Mouse (Mus musculus) lung, embryonic 15.5 days (tissue): ENCODE data around the gene Nolc1. TPM values are rescaled to one million over a fixed set of nuclear protein-coding genes. Genes with fewer than 3 reads are reported as not detected.
"Not testable (repeated sequence)": the region's sequence is repeated elsewhere in the genome, so short reads cannot be mapped to it uniquely, and the experiment has no call there.

Source experiments
- ATAC-seq: fragments of 200-750 bp; cut with Nextera tagmentation; 2 replicates; pipeline ENCODE4 v1.8.0; 2017; ENCODE audit warnings: moderate number of reproducible peaks, borderline replicate concordance; ENCODE audit not compliant: low FRiP score, low TSS enrichment; ENCODE audit errors: extremely low read depth
- H3K27ac ChIP-seq: fragments of 300-500 bp; sonication (generic); 2 replicates; pipeline ENCODE4 v1.5.1; 2015; ENCODE audit warnings: moderate library complexity, mild to moderate bottlenecking, inconsistent platforms
- H3K27me3 ChIP-seq: fragments of 300-500 bp; sonication (generic); 2 replicates; pipeline ENCODE4 v1.6.1; 2015; ENCODE audit warnings: inconsistent platforms
- H3K36me3 ChIP-seq: fragments of 300-500 bp; sonication (generic); 2 replicates; pipeline ENCODE4 v1.6.1; 2015; ENCODE audit warnings: inconsistent platforms
- H3K4me1 ChIP-seq: fragments of 300-500 bp; sonication (generic); 2 replicates; pipeline ENCODE4 v1.6.1; 2015; ENCODE audit warnings: inconsistent platforms
- H3K4me2 ChIP-seq: fragments of 300-500 bp; sonication (generic); 2 replicates; pipeline ENCODE4 v1.6.1; 2015; ENCODE audit warnings: inconsistent platforms, mild to moderate bottlenecking, moderate library complexity
- H3K4me3 ChIP-seq: fragments of 300-500 bp; sonication (generic); 2 replicates; pipeline ENCODE4 v1.5.1; 2015; ENCODE audit warnings: mild to moderate bottlenecking, inconsistent platforms
- H3K9ac ChIP-seq: fragments of 300-500 bp; sonication (generic); 2 replicates; pipeline ENCODE4 v1.6.1; 2015; ENCODE audit warnings: inconsistent platforms
- H3K9me3 ChIP-seq: fragments of 300-500 bp; sonication (generic); 2 replicates; pipeline ENCODE4 v1.6.1; 2016; ENCODE audit warnings: inconsistent platforms
- WGBS: fragments of 180-500 bp; shearing (Covaris S2); methylation state at CpG from one replicate; pipeline ENCODE4 v1.1.7; 2015; 5-methylcytosine and 5-hydroxymethylcytosine counted together
- polyA plus RNA-seq: library from polyadenylated mRNA; unstranded; fragments of >200 nt; fragmentation: Nextera tagmentation; extraction: Ambion mirVana; gene quantifications from 2 replicates; pipeline ENCODE4 v1.2.1, GENCODE M21; 2015

Gene Nolc1
- polyA plus RNA-seq, 1 experiment from 2014 or later, result 77.7 TPM

DNA sequence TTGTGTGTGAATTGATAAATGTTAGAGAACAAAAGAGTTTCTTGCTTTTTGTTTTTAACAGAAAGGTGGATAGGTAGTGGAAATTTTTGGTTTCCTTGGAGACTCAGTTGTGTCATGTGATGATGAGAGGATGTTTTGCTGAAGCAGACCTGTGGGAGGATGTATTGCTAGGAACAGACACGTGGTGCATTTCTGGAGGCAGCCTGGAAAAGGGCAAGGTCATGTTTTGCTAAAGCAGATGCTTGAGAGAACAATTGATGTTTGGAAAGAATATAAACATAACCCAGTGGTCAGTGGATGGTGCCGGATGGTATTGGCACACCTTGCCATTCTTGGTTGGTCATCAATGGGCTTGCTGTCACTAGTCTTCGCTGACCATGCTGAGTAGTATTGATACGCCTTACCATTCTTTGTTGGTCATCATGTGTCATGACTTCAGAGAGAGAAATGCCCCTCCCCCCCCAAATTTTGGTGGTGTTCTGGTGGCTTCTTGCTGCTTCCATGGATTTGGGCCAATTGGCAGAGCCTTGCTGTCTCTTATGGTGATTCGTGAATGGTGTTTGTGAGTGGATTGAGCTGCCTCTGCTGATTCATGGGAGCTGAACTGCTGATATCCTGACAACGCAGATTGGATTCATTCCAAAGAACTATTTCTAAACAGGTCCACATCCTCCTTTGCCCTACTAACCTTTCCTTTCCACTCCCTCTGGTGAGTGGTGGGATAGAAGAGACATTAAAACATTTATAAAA is 27.9 kb downstream of the Nolc1 start:
- no peaks in the 10 kb centered on the region for H3K4me1 ChIP-seq
- WGBS, result 60% methylated on average over 6 of the region's 6 CpGs
- ATAC-seq, result no peak

GRCm38 (mm10) chr19:46104187-46104557 is 28.5 kb downstream of the Nolc1 start:
- H3K9ac ChIP-seq, result no peak overlapping the region
- no peak overlapping the region for H3K4me2 ChIP-seq
- WGBS, result 66% methylated on average over 2 of the region's 2 CpGs
- H3K4me1 ChIP-seq, result no peaks in the 10 kb centered on the region
- no peak overlapping the region for H3K27ac ChIP-seq
- H3K36me3 ChIP-seq, result no peaks in the 10 kb centered on the region
- ATAC-seq, result no peak
- no peaks in the 10 kb centered on the region for H3K27me3 ChIP-seq
- H3K4me3 ChIP-seq, result no peak overlapping the region
- no peaks in the 10 kb centered on the region for H3K9me3 ChIP-seq

More for the DNA sequence above, 27.9 kb downstream of the Nolc1 start:
- no peaks in the 10 kb centered on the region for H3K36me3 ChIP-seq
- no peak overlapping the region for H3K4me3 ChIP-seq
- no peaks in the 10 kb centered on the region for H3K9me3 ChIP-seq
- no peak overlapping the region for H3K9ac ChIP-seq
- no peak overlapping the region for H3K27ac ChIP-seq
- no peaks in the 10 kb centered on the region for H3K27me3 ChIP-seq
- no peak overlapping the region for H3K4me2 ChIP-seq

- H3K27ac ChIP-seq, result no peak overlapping the region
- H3K4me2 ChIP-seq, result no peak overlapping the region
- H3K27me3 ChIP-seq, result no peaks in the 10 kb centered on the region
- no peaks in the 10 kb centered on the region for H3K36me3 ChIP-seq
- ATAC-seq, result no peak
- no peak overlapping the region for H3K9ac ChIP-seq
- no peaks in the 10 kb centered on the region for H3K9me3 ChIP-seq
- no peaks in the 10 kb centered on the region for H3K4me1 ChIP-seq
- 60% methylated on average over 2 of the region's 2 CpGs for WGBS
- no peak overlapping the region for H3K4me3 ChIP-seq
Observed at GRCm38 (mm10) chr19:46110214-46110613, 34.6 kb downstream of the Nolc1 start.

- Histone ChIP-seq H3K4me2 (no peak overlapping the region), H3K27ac (no peak overlapping the region), H3K9me3 (no peaks in the 10 kb centered on the region), H3K4me1 (no peaks in the 10 kb centered on the region), H3K27me3 (no peaks in the 10 kb centered on the region), H3K36me3 (no peaks in the 10 kb centered on the region), H3K4me3 (no peak overlapping the region), H3K9ac (no peak overlapping the region)
- ATAC-seq, result no peak
- 70% methylated on average over 5 of the region's 5 CpGs for WGBS
Observed at GRCm38 (mm10) chr19:46110781-46111180, 35.1 kb downstream of the Nolc1 start.

GRCm38 (mm10) chr19:46114617-46115016 is 39.0 kb downstream of the Nolc1 start:
- Histone ChIP-seq H3K27me3 (no peaks in the 10 kb centered on the region), H3K4me3 (no peak overlapping the region), H3K36me3 (no peaks in the 10 kb centered on the region), H3K4me2 (no peak overlapping the region), H3K9me3 (no peaks in the 10 kb centered on the region), H3K9ac (no peak overlapping the region), H3K27ac (no peak overlapping the region), H3K4me1 (no peaks in the 10 kb centered on the region)
- no peak for ATAC-seq
- 42% methylated on average over 4 of the region's 4 CpGs for WGBS

DNA sequence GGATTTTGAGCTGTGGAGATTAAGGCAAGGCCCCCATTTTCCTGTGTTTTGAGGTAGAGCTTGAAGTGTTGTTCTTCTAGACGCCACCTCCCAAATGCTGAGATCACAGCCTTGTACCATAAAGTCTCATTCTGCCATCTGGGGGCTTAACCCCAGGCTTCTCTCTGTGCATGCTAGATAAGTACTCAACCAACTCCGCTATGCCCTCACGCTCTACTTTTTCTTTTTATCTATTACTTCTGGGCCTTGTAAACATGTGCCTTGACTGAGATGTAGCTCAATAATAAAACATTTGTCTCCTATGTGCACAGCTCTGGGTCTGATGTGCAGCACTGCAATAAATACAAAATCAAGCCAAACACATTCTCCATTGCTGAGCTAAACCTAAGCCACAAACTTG is 43.8 kb downstream of the Nolc1 start:
- H3K27ac ChIP-seq, result no peak overlapping the region
- ATAC-seq, result no peak
- H3K36me3 ChIP-seq, result no peaks in the 10 kb centered on the region
- H3K9ac ChIP-seq, result no peak overlapping the region
- no peak overlapping the region for H3K4me2 ChIP-seq
- WGBS, result 86% methylated on average over 3 of the region's 3 CpGs
- no peak overlapping the region for H3K4me3 ChIP-seq
- no peaks in the 10 kb centered on the region for H3K27me3 ChIP-seq
- no peaks in the 10 kb centered on the region for H3K4me1 ChIP-seq
- H3K9me3 ChIP-seq, result no peaks in the 10 kb centered on the region

GRCm38 (mm10) chr19:46120872-46121271 is 45.2 kb downstream of the Nolc1 start:
- Histone ChIP-seq H3K9me3 (no peaks in the 10 kb centered on the region), H3K27ac (no peak overlapping the region), H3K4me2 (no peak overlapping the region), H3K27me3 (no peaks in the 10 kb centered on the region), H3K4me3 (no peak overlapping the region), H3K4me1 (no peaks in the 10 kb centered on the region), H3K36me3 (no peaks in the 10 kb centered on the region), H3K9ac (no peak overlapping the region)
- 54% methylated on average over 6 of the region's 6 CpGs for WGBS
- no peak for ATAC-seq

GRCm38 (mm10) chr19:46123876-46124275 is 48.2 kb downstream of the Nolc1 start:
- WGBS, result 71% methylated on average over 3 of the region's 3 CpGs
- no peaks in the 10 kb centered on the region for H3K9me3 ChIP-seq
- no peak overlapping the region for H3K4me3 ChIP-seq
- no peak for ATAC-seq
- no peak overlapping the region for H3K4me2 ChIP-seq
- no peak overlapping the region for H3K9ac ChIP-seq
- H3K27ac ChIP-seq, result no peak overlapping the region
- H3K4me1 ChIP-seq, result no peaks in the 10 kb centered on the region
- peaks cover 6% of the 10 kb centered on the region; the same call in 1 of the 2 replicates for H3K27me3 ChIP-seq
- no peaks in the 10 kb centered on the region for H3K36me3 ChIP-seq

DNA sequence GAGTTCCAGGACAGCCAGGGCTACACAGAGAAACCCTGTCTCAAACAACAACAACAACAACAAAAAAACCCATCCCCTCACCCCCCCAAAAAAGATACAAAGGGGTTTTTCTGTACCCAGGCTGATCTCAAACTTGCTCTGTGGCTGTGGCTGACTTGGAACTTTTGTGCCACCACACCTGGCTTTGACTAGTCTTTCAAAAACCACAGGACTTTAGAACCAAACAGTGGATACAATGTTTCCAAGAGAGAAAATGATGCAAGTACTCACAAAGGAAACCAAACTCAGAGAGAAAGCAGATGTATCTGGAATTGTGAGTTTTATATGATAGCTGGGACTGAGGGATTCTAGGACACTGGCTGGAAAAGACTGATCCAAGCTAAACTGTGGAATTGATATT is 49.0 kb downstream of the Nolc1 start:
- no peak for ATAC-seq

DNA sequence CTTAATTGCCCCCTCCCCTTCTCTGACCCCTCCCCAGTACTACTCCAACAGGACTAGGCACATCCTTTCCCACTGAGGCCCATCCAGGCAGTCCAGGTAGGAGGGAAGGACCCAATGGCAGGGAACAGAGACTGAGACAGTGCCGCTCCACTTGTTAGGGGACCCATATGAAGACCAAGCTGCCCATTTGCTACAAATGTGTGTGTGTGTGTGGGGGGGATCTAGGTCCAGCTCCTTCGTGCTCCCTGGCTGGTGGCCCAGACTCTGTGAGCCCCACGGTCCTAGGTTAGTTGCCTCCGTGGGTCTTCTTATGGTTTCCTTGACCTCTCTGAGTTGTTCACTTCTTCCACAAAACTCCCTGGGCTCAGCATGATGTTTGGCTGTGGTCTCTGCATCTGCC is 50.6 kb downstream of the Nolc1 start:
- 71% methylated on average over 4 of the region's 4 CpGs for WGBS
- ATAC-seq, result no peak

More for the DNA sequence above, 49.0 kb downstream of the Nolc1 start:
- H3K4me2 ChIP-seq, result no peak overlapping the region
- no peak overlapping the region for H3K9ac ChIP-seq
- no peaks in the 10 kb centered on the region for H3K36me3 ChIP-seq
- H3K9me3 ChIP-seq, result no peaks in the 10 kb centered on the region
- H3K27me3 ChIP-seq, result peaks cover 8% of the 10 kb centered on the region; the same call in 1 of the 2 replicates
- H3K27ac ChIP-seq, result no peak overlapping the region
- no peak overlapping the region for H3K4me3 ChIP-seq
- no peaks in the 10 kb centered on the region for H3K4me1 ChIP-seq

GRCm38 (mm10) chr19:46129737-46130136 is 54.1 kb downstream of the Nolc1 start:
- H3K4me3 ChIP-seq, H3K9me3 ChIP-seq, H3K4me2 ChIP-seq, ATAC-seq, H3K36me3 ChIP-seq, H3K9ac ChIP-seq, H3K4me1 ChIP-seq, H3K27ac ChIP-seq: not testable (repeated sequence)
- peaks cover 56% of the 10 kb centered on the region for H3K27me3 ChIP-seq
- 68% methylated on average over 6 of the region's 6 CpGs for WGBS

More for the DNA sequence above, 50.6 kb downstream of the Nolc1 start:
- H3K27me3 ChIP-seq, result peaks cover 24% of the 10 kb centered on the region
- no peaks in the 10 kb centered on the region for H3K36me3 ChIP-seq
- no peak overlapping the region for H3K9ac ChIP-seq
- H3K9me3 ChIP-seq, result no peaks in the 10 kb centered on the region
- H3K4me1 ChIP-seq, result no peaks in the 10 kb centered on the region
- H3K4me3 ChIP-seq, result no peak overlapping the region
- H3K4me2 ChIP-seq, result no peak overlapping the region
- no peak overlapping the region for H3K27ac ChIP-seq

DNA sequence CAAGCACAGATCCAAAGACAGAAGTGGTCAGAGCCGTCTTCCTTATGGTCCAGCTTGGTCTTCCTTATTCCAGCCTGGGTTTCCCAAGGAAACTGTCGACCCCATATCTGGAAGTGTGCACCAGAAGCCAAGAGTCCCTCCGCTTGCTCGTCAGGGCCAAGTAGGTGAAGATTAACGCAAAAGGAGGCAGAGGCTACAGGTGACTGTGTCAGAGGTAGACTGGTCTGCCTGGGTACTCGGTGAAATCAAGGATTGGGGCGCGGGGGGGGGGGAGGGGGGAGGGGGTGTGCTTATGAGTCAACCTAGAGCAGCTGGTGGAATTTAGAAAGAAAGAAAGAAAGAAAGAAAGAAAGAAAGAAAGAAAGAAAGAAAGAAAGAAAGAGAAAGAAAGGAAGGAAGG is 55.6 kb downstream of the Nolc1 start:
- ATAC-seq, result no peak
- no peak overlapping the region for H3K27ac ChIP-seq
- H3K4me1 ChIP-seq, result peaks cover 17% of the 10 kb centered on the region
- no peak overlapping the region for H3K9ac ChIP-seq
- WGBS, result 5% methylated on average over 7 of the region's 8 CpGs
- H3K36me3 ChIP-seq, result no peaks in the 10 kb centered on the region
- peaks cover 70% of the 10 kb centered on the region for H3K27me3 ChIP-seq
- no peaks in the 10 kb centered on the region for H3K9me3 ChIP-seq
- H3K4me2 ChIP-seq, result peak overlapping the region; percentile 53
- H3K4me3 ChIP-seq, result peak overlapping the region; percentile 27
